Mouse (Mus musculus): Measurements from ENCODE around the gene Abca6.

GRCm38 (mm10) chr11:110287694-110288093 is 36.1 kb upstream of the Abca6 start:
- TF ChIP-seq POLR2A (IDR thresholded peaks at IDR 0.05; ENCODE audit: insufficient read depth, low read depth, low read length) (no peak), CTCF (IDR thresholded peaks at IDR 0.05) (no peak)

Measured in heart, adult 2 months (tissue).